Mouse (Mus musculus) T-helper 17 cell (primary cell): ENCODE measurements around the gene Lbhd2.

ENCODE experiments used
- in situ Hi-C, 2 experiments: fragments of 300-600 bp; cut with MboI, MseI; formaldehyde crosslinking; loops; 1 replicate in 1 of 2; 2 replicates in 1 of 2; pipeline ENCODE4 v1.15.1; 2025; ENCODE audit warnings: high pct_unique_total_duplicates in 2 of 2

The Lbhd2 gene

GRCm38 (mm10) chr12:111430049-111430867 lies 23.6 kb downstream of the Lbhd2 start:
- in situ Hi-C loops = no loop called here

DNA sequence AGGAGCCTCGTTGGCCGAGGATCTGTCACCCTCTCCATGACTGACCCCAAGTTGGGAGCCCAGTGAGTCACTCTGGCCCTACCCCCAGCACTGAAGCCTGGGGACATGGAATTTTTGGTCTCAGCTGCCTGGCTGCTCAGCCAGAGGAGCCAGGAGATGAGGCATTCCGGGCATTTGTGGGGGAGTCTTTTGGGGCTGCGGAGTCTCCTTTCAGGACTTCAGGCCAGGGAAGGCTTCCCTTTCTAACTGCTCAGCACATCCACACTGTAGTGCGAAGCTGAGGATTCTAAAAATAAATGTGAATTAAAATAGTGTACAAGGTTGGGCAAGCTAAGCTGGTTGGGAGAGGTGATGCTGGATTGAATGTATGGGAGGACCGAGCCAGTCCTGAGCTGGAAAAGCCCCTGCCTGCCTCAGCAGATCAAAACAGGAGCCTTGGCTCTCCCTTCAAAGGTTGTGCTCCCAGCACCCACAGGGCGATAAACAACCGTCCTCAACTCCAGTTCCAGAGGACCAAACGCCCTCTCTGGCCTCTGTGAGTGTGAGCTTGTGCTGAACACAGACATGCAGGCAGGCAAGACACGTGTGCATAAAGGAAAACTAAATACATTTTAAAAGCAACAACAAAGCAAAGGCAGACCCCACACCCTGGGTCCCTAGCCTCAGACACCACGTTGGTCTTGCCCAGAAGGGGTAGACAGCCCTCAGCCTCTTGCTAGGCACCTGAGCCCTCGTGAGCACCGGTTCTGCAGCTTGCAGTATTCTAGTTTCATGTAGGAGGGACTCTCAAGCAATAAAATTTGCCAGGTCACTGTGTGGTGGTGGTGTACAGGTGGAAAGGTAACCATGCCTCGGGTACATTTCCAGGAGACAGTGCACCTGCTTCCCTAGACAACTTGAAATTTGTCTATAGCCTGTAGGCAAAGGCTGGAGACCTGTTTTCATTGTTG lies 24.5 kb downstream of the Lbhd2 start:
- in situ Hi-C loops = no loop called here

DNA sequence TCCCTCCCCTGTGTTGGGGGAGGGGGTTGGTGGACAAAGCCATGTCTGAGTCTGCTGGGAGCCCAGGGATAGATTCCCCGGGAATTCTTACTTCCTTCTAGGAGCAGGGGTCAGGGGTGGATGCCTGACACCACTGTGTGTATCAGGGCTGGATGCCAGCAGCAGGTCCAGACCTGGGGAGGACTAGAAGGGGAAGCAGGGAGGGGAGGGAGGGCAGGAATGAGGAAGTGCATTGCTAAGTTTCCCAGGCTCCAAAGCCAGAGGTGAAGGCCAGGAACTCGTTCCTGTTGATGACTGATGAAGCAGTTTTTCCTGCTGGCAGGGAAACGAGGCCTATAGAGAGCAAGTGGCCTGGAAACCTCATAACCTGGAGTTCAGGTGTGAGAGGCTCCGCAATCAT lies 25.5 kb downstream of the Lbhd2 start:
- in situ Hi-C loops = no loop called here

- in situ Hi-C loops = no loop called here
These were observed 26.2 kb downstream of the Lbhd2 start for GRCm38 (mm10) chr12:111432751-111433331.

- in situ Hi-C loops = no loop called here
These were observed 27.6 kb downstream of the Lbhd2 start for GRCm38 (mm10) chr12:111434164-111434744.

DNA sequence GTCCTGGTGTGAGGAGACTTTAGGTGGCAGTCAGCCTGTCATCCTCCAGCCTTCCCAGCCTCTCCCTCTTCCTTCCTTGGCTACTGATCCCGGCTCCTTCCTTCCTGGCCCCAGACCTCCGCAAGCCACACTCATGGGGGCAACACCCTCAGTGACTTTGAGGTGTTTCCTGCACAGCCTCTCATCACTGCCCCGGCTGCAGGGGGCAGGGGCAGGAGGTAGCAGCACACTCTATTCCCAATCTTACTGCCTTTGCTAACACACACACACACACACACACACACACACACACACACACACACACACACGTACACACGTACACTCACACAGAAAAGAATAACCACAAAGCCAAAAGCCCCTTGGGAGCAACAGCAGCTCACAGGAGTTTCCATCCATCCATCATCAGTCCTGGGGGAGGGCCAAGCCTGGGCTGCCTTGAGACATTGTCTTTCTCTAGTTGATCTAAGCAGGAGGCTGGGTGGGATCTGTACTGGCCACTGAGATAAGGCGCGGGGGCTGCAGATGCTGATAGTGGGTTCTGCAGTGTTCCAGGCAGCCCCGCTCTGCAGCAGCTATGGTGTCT lies 28.2 kb downstream of the Lbhd2 start:
- in situ Hi-C loops = no loop called here

DNA sequence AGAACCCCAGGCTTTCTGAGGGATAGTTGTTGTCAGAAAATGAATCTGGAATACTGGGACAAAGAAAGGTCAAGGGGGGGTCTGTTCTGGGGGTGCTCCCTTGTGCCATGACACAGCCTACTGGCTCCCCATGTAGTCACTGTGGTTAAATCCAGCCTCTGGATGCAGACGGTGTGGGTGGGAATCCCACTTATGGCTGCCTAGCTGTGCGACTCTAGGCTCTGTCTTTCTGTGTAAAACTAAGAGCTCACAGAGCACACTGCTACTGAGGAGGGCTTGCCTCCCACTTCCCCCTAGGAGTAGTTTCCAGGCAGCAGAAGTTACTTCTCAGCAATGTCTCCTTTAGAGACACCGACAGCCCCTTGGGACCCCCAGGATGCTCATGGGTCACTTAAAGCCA lies 29.6 kb downstream of the Lbhd2 start:
- in situ Hi-C loops = no loop called here

GRCm38 (mm10) chr12:111436640-111437039 lies 30.0 kb downstream of the Lbhd2 start:
- in situ Hi-C loops = no loop called here

- in situ Hi-C loops = no loop called here
These were observed 30.8 kb downstream of the Lbhd2 start for GRCm38 (mm10) chr12:111437222-111437900.

- in situ Hi-C loops = no loop called here
These were observed 32.2 kb downstream of the Lbhd2 start for GRCm38 (mm10) chr12:111438850-111439249.

DNA sequence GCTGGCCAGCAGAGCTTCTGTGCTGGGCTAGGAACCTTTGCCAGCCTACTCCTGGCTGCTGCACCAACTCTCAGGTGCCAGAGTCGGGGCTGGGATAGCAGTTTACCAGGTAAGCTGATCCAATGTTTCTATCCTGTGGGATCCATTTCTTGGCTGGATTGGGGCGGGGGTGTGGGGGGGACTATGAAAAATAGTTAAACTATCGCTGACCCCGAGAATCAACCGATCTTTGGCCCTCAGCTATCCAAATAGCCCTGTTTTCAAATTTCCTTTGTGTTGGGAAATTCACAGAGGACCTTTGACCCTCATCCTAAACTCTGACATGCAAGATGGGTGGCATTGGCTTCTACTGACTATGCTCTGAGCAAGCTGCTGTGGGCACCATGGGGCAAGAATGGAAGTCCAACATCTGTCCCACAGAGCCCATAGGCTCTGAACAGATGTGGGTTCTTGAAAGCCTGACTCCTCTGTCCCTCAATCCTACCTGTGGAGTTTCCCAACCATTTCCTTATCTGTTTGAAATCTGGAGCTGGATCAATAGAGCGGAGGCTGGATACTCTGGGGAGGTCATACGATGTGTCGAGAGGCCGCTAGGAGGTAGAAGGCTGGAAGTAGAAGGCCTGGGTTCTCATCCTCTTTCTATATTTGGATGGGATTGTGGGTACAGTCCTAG lies 34.2 kb downstream of the Lbhd2 start:
- in situ Hi-C loops = no loop called here

DNA sequence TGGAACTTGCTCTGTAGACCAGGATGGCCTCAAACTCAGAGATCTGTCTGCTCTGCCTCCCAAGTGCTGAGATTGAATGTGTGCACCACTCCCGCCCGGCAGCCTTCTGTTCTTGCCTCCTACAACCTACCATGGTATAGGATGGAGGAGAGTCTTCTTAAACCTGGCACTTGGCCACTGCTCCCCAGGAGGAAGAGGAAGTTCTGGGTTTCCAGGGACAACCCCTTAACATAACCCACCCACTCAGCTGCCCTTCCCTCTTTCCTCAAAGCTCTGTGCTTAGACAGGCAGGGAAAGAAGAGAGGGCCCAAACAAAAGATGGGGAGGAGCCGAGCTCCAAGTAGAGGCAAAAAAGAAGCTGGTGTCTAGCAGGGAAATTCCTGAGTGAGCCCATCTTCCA lies 34.9 kb downstream of the Lbhd2 start:
- in situ Hi-C loops = no loop called here

DNA sequence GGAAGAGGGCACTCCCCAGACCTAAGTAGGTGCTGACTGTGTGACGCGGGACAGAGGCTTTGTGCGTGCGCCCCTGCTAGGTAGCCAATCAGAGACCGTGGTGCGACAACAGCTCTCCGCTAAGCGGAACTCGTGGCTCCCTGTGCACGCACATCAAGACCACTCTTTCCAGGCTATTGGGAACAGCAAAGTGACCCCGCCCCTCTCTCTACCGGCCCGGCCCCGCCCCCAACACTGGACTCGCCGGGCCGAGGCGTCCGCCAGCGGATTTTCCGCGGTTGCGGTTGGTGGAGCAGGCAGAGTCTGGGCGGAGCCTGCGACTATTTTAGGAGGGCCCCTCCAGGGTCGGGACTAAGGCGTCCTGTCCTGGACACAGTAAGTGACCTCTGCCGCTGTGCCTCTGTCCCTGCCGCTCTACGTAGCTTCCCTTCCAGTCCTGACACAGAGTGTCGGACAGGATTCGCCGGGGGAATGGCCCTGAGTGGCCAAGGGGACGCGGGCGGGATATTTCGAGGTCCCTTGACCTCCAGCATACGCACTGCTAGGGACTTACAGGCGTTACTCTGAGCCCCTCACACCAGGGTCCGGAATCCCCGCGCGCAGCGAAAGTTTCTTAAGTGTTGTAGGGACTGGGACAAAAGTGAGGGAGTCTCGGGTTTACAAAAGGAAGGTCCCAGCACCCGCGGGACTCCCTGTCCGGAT lies 35.9 kb downstream of the Lbhd2 start, which contains the start of gene Tnfaip2:
TSS of gene Tnfaip2 (plus strand) at position 161 of the 702 bp plus-strand sequence.
- in situ Hi-C loops = no loop called here

- in situ Hi-C loops = no loop called here
These were observed 36.6 kb downstream of the Lbhd2 start for GRCm38 (mm10) chr12:111443011-111443870.

GRCm38 (mm10) chr12:111443921-111444831 lies 37.6 kb downstream of the Lbhd2 start:
- in situ Hi-C loops = no loop called here

DNA sequence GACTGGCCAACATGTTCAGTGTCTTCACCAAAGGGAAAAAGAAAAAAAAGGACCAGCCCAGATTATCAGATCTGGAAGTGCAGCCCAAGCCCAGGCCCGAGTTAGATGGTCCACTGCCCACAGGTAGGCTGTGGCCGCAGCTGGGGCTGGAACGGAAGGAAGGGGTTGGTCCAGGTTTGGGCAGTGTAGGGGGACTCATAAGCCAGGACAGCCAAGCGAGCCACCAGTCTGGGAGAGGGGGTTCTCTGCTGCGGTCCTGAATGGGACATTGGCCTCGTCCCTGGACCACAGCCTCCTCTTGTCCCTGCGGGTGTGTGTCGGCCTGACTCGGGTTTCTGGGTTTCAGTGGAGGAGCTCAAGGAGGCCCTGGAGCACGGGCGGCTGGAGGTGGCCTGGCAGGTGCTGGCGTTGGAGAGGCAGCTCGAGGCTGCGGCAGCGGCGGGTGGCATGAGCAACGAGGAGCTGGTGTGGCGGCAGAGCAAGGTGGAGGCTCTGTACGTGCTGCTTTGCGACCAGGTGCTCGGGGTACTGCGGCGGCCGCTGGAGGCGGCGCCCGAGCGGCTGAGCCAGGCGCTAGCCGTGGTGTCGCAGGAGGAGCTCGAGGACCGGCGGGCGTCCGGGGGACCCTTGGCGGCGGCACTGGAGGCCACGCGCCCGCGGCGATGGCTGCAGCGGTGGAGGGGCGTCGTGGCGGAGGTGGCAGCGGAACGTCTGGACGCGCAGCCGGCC lies 38.7 kb downstream of the Lbhd2 start:
- in situ Hi-C loops = no loop called here
